Mouse (Mus musculus) NIH3T3 (cell line): Measurements from ENCODE around the gene Nbea.
"Not testable (repeated sequence)": the region's sequence is repeated elsewhere in the genome, so short reads cannot be mapped to it uniquely, and the experiment has no call there.

Experiments used
- DNase-seq: peaks from one replicate; pipeline ENCODE4 v3.0.0-alpha.2; 2012; ENCODE audit warnings: low read depth

Gene Nbea

GRCm38 (mm10) chr3:55661678-55662445 is 521.6 kb downstream of the Nbea start:
- DNase-seq, result peak; percentile 24

- no peak for DNase-seq
Measured at GRCm38 (mm10) chr3:55660261-55660838, 523.2 kb downstream of the Nbea start.

- no peak for DNase-seq
Measured at GRCm38 (mm10) chr3:55659558-55660215, 523.8 kb downstream of the Nbea start.

- DNase-seq, result no peak
Measured at GRCm38 (mm10) chr3:55652321-55652720, 531.2 kb downstream of the Nbea start.

- no peak for DNase-seq
Measured at GRCm38 (mm10) chr3:55651877-55652276, 531.6 kb downstream of the Nbea start.

GRCm38 (mm10) chr3:55649541-55649940 is 534.0 kb downstream of the Nbea start:
- no peak for DNase-seq

GRCm38 (mm10) chr3:55648299-55648698 is 535.2 kb downstream of the Nbea start:
- DNase-seq, result no peak

GRCm38 (mm10) chr3:55647176-55647575 is 536.3 kb downstream of the Nbea start:
- no peak for DNase-seq

GRCm38 (mm10) chr3:55646437-55646836 is 537.1 kb downstream of the Nbea start:
- DNase-seq, result no peak

- DNase-seq, result no peak
Measured at GRCm38 (mm10) chr3:55644035-55644618, 539.4 kb downstream of the Nbea start.

GRCm38 (mm10) chr3:55637660-55638059 is 545.8 kb downstream of the Nbea start:
- DNase-seq, result no peak

GRCm38 (mm10) chr3:55635542-55636172 is 547.8 kb downstream of the Nbea start:
- no peak for DNase-seq

GRCm38 (mm10) chr3:55627054-55627453 is 556.4 kb downstream of the Nbea start:
- no peak for DNase-seq

- not testable (repeated sequence) for DNase-seq
Measured at GRCm38 (mm10) chr3:55621958-55622357, 561.5 kb downstream of the Nbea start.

- no peak for DNase-seq
Measured at GRCm38 (mm10) chr3:55618396-55618795, 565.1 kb downstream of the Nbea start.

- peak; percentile 45 for DNase-seq
Measured at GRCm38 (mm10) chr3:55612459-55613115, 570.9 kb downstream of the Nbea start.

- DNase-seq, result no peak
Measured at GRCm38 (mm10) chr3:55612023-55612422, 571.5 kb downstream of the Nbea start.

GRCm38 (mm10) chr3:55610191-55610590 is 573.3 kb downstream of the Nbea start:
- DNase-seq, result no peak

- peak; percentile 97 for DNase-seq
Measured at GRCm38 (mm10) chr3:55600286-55600685, 583.2 kb downstream of the Nbea start.

- peak; percentile 74 for DNase-seq
Measured at GRCm38 (mm10) chr3:55599366-55600085, 584.0 kb downstream of the Nbea start.

GRCm38 (mm10) chr3:55598681-55599080 is 584.8 kb downstream of the Nbea start:
- DNase-seq, result peak; percentile 63
